Mouse (Mus musculus) heart, postnatal 4 days (tissue): ENCODE data around the gene Mapk7. TPM values are rescaled to one million over a fixed set of nuclear protein-coding genes. Genes with fewer than 3 reads are reported as not detected.

Source experiments
- DNase-seq: peaks from one replicate; pipeline ENCODE4 v3.0.0; 2021
- total RNA-seq, 2 experiments: library from RNA; stranded (reverse); gene quantifications; 2 replicates each; pipeline ENCODE4 v1.2.3; 2021

The Mapk7 gene
- total RNA-seq, 2 experiments from 2014 or later, result 16.0 to 16.8 TPM

DNA sequence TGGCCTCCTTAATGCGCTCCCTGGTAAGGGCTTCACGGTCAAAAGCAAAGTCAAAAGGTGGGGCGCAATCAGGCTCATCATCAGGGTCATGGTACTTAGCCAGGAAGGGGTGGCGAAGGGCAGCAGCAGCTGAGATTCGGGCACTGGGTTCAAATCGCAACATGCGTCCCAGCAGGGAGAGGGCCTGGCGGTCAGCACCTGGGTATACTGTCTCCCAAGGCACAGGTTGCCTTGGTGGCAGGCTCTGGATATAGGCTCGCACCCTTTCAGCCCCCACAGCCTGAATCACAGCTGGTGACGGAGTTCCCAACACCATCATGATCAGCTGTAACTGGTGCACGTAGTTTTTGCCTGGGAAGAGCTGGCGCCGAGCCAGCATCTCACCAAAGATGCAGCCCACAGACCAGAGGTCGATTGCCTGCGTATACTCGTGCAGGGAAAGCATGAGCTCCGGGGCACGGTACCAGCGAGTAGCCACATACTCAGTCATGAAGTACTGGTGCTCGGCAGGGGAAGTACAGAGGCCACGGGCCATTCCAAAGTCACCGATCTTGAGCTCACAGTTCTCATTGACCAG is 3.2 kb downstream of the Mapk7 start:
- DNase-seq, result no peak

- DNase-seq, result no peak
Observed at GRCm38 (mm10) chr11:61489874-61490273, 4.3 kb downstream of the Mapk7 start.

DNA sequence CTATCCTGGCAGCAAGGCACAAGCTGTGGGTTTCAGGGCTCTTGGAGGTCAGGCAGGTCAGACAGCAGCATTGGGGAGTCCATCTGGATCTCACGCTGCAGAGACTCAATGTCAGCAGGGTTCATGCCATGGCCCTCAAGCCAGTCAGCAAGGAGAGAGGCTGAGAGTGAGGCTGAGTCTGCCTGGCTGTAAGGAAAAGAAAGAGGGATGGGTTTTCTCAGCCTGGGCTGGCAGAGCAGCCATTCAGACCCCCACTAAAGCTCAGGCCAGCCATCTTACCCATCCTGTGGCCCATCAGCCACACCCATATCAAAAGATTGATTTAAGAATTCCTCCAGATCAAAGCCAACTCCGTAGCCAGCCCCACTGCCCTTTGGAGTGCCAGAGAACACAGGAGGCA is 5.1 kb downstream of the Mapk7 start:
- DNase-seq, result no peak

DNA sequence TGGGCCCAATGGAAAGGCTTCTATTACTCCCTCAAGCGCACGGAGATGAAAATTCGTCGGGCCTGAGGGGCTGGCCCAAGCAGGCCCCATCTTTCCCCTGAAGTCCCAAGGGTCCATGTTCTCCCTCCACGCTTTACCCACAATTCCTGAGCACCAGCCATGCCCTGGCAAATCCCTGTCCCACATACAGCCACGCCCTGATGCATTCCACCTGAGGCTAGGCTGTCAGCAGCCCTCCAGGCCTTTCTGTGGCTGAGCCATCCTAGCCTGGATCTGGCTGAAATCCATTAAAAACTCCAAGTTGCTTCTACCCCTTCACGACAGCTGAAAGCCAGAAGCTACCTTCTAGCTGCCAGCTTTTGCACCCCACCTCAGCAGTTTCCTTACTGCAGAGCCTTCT is 6.3 kb downstream of the Mapk7 start:
- no peak for DNase-seq

GRCm38 (mm10) chr11:61487401-61487800 is 6.8 kb downstream of the Mapk7 start:
- peak; percentile 86 for DNase-seq

GRCm38 (mm10) chr11:61486458-61487219 is 7.6 kb downstream of the Mapk7 start:
- no peak for DNase-seq

DNA sequence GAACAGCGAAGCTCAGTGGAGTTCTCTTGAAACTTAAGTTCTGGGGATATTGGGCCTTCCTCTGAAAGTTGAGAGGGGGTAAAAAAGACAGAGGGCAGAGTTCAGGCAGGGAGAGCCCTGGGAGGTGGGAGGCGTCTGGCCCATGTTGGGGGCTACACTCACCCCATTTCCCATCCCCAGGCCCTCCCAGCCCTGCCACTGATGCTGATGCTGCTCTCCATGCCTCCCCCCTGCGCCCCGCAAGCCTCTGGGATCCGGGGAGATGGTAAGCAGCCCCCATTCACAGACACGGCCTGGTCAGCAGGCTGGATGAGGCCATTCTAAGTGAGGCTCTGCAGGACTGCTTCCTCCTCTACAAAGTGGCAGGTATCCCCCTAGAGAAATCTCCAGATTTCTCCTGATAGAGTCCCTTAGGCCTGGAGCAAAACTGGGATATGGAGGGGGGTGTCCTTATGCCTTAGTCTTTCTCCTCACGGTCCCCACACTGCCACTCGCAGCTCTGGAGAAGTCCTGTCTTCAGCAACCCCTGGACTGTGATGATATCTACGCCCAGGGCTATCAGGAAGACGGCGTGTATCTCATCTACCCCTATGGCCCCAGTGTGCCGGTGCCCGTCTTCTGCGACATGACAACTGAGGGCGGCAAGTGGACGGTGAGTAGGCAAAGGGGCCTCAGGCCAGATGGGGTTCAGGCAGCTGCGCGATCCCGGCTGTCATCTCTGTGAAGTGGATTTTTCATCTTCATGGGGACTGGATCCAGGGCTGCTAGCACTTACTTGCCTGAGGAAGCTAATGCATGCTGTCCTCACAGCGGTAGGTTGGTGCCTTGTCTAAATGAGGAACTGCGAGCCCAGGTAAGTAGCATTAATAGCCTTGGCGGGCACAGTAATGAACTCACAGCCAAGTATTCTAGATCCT is 8.4 kb downstream of the Mapk7 start:
- DNase-seq, result no peak

DNA sequence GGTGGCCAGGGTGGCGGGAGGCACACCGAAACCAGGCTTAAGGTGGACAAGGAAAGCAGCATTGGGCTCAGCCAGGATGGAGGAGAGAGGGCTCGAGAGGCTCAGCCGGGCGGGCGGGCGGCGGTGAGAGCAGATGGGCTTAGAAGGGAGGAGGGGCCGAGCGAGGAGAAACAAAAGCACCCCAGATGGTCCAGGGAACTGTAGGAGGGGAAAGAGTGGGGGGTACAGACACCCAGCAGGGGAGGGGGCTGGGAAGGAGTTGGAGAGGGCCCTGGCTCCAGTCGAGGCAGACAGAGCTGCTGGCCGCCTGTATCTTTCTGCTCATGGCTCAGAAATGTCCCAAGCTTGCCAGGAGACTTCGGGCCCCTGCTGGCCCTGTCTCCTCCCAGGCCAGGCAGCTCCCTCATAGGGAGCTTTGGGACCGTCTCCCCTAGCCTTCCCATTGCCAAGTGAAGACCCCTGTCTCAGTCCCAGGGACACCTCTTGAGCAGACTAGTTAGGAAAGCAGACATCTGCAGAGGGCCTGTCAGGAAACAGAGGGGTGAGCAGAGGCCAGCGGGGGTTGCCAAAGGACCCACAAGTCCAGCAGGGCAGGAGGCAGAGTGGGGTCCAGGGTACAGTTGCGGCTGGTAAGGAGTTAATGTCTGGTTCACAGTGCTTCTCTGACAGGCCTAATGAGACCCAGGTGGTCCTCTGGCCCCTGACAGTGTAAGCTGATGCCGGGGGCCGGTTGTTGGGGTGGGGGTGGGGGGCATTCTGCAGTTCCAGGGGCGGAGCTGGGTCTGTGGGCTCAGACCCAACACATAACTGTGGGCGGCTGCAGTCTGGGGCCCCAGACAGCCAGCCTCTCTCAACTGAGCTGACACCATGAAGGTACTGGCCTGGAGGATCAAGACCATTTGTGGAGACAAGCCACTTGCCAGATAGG is 9.3 kb downstream of the Mapk7 start, which contains the start of gene Mfap4:
TSS of gene Mfap4 (plus strand) at position 819 of the 928 bp plus-strand sequence.
- DNase-seq, result peak; percentile 71

DNA sequence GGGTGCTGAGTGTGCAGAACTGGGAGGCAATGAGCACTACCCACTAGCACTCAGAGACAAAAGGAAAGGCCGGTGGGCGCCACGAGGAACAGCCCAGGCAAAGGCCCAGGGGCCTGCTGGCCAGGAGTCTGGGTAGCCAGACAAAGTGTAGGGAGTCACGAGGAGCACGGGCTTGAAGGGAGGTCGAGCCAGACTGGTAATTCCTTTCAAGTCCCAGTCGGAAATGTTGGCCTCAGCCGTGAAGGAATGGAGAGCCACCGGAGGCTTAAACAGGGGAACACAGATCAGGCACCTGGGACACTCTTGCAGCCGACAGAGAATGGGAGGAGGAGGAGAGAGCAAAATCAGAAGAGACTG is 10.0 kb downstream of the Mapk7 start:
- no peak for DNase-seq

DNA sequence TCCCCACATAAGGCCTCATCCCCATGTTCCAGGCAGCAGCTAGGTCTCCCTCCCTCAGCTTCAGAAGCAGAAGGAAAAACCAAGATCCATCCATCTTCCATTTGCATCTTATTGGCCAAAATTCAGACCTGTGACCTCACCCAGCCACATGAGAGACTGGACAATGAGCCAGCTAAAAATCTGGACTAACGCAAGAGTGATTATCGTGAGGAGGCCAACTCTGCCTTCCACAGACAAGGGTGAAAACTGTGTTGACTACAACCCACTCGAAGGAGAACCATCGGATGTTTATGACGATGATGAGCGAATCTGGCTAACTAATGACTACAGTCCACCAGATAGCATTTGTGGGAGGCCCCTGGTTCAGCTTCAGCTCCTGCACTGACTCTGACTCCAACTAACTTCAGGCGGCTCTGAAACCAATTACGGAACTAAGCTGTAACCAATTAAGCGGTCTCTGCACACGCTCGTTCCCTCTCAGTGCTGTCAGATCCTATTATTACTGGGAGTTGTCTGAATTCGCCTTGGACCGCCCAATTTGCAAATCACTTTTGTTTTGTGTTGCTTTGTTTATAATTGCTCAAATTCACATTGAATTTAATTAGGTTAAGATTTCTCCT is 10.9 kb downstream of the Mapk7 start:
- DNase-seq, result no peak

DNA sequence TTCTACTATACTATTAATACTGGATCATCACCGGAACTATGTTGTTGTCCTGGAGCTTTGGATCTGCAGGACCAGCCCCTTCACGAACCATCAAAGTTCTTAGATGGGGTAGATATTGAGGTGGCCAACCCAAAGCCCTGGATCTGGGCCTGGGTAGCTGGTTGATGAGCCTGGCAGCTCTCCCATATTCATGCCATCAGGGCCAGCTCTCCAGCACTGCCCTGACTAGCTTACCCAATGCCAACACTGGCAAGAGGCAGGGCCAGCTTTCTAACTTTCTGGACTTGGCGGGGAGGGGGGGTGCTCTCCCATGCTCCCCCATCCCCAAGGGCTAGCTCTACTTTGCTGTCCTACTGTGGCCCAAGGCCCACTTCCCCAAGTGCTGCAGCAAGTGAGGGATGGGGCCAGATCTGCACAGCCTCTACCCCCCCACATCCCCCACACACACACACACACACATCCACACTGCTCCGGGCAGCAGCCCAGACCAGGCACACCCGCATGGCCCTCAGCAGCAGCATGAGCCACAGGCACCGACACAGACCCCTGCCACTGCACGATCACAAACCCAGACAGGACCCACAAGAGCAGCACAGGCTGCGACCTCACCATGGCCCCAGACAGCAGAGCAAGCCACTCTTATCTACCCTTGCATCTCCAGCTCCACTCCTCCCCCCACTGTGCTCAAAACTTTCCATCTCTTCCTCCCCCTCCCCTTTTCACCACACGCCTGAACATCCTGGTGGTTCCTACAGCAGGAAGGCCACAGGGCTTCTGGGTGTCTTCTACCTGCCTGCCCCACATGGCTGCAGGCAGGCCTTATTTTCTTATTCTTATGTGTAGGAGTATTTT is 12.7 kb downstream of the Mapk7 start:
- no peak for DNase-seq

- no peak for DNase-seq
Observed at GRCm38 (mm10) chr11:61478788-61479187, 15.4 kb downstream of the Mapk7 start.

- DNase-seq, result no peak
Observed at GRCm38 (mm10) chr11:61477566-61478508, 16.4 kb downstream of the Mapk7 start.

DNA sequence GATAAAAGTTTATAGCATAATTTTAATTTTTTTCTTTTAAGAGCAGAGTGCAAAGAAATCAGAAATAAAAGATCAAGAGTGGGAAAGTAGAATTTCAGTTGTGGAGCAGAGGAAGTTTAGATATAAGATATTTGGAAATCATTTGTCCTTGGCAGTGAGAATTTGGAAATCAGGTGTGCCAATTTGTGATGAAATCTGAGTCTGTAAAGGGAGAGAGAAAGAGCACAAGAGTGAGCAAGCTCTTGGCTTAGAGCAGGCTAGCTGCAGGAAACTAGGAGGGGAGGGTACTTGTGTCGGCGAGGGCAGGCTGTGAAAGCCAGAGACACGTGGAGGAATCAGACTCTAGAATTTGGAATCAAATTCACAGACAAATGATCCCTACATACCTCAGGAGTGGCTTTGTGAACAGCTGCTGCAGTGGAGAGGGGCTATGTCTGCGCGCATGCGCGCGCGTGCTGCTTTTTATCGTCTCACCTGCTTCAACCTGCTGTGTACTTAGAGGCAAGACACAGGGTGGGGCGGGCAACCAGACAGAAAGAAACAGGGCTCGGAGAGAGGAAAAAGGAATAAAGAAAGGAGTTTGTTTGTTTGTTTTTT is 17.3 kb downstream of the Mapk7 start:
- DNase-seq, result no peak

DNA sequence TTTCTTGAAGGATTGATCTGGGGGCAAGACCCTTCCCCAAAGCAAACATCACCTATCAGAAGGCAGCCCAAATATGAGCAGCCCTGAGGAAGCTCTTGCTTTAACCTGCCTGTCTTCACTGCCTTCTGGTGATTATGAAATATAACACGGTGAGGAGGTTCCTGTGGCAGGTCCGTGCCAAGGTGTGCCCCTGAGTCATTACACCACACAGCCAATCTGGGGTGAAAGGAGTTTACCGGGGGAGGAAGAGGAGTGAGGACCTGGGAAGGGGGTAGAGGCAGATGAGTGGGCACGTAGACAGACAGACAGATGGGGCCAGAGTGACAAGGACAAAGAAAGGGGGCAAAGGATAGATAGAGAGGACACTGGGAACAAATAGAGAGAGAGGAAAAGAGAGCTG is 20.6 kb downstream of the Mapk7 start:
- no peak for DNase-seq

DNA sequence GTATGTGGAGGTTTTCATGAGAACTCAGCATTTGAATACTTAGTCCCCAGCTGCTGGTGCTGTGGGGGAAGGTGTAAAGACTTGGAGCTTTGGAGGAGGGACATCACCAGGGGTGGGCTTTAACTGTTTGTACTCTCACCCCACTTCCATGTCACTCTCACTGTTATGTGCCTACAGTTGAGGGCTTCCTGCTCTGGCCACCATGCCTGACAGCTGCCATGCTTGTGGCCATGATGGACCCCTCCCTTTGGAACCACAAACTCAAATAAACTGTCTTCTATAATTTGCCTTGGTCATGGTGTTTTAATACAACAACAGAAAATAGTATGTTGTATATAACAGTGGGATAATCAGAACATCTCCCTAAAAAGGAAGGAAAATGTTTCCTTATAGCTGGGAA is 23.3 kb downstream of the Mapk7 start:
- no peak for DNase-seq

- no peak for DNase-seq
Observed at GRCm38 (mm10) chr11:61469317-61469917, 24.8 kb downstream of the Mapk7 start.

DNA sequence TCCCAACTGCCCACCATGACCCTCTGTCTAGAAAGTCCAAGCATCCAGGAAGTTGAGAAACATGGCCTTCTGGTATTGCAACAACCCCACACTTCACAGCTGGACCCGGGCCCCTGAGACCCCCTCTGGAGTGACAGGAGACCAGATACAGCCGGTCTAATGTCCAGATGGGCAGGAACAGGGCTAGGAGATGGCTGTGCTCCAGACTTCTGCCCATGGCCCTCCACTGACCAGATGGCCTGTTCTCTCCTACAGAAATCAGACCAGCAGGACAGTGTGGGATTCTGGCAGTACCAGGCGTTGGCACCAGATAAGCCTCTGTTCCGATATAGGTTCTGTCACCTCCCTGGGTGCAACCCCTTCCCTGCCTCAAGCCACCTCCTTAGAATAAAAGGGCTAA is 25.7 kb downstream of the Mapk7 start:
- no peak for DNase-seq

- no peak for DNase-seq
Observed at GRCm38 (mm10) chr11:61465422-61465821, 28.8 kb downstream of the Mapk7 start.
